Mouse (Mus musculus): ENCODE data around the gene Dolpp1.

DNA sequence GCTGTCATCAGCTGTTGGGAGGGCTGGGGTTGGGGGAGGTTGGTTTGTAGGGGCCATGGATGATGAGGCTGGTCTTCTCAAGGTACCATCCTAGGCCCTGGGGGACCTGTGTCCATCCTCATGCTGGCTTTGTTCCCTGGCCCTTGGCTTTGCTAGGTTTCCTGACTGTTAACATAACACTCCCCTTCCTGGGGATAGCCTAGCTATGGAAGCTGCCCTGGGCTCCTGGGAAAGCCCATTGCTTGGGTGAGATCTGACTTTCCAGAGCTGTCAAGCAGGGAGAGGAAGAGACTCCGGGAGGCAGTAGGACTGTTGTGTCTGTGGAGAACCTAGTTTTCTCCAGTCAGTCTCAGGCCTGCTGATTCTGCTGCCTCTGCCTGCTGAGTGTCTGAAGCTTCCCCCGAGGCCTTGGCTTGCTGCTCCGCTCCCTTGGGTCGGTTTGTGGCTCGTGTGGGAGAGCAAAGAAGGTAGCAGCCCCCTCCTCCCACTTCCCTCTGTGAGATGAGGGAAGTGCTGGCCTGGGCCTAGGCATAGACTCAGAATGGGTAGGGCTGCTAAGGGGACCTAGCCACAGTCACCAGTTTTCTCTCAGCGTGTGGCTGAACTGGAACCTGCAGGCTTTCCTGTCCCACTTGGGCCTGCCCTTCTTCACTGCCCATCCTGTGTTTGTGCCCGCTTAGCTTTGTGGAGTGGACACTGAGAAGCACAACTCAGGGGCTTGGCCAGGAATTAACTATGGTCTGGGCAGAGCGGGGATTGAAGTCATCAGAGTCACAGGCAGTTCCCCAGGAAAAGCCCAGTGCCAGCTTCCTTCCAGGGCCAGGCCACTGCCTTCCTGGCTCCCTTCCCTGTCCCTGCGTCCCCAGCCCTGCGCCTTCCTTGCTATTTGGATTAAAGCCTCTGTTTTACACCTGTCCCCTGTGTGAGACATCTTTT, 55.1 kb downstream of the Dolpp1 start:
- TF ChIP-seq PAX5 (IDR thresholded peaks at IDR 0.05; ENCODE audit: low read length) = no peak
- TF ChIP-seq ZC3H11A (IDR thresholded peaks at IDR 0.05; ENCODE audit: low read depth, low read length) = no peak
- no peak for TF ChIP-seq MAZ (IDR thresholded peaks at IDR 0.05; ENCODE audit: low read depth, low read length)
- TF ChIP-seq MAX (IDR thresholded peaks at IDR 0.05; ENCODE audit: low read length) = no peak
- no peak for TF ChIP-seq POLR2AphosphoS2 (IDR thresholded peaks at IDR 0.05; ENCODE audit: low read depth, low read length)
- no peak for TF ChIP-seq ZMIZ1 (IDR thresholded peaks at IDR 0.05; ENCODE audit: low read depth, low read length)
